Mouse (Mus musculus): ENCODE data around the gene Ccdc51. TPM values are rescaled to one million over a fixed set of nuclear protein-coding genes. Genes with fewer than 3 reads are reported as not detected.

Ccdc51 gene
- polyA plus RNA-seq, 1 experiment, result 5.1 TPM

DNA sequence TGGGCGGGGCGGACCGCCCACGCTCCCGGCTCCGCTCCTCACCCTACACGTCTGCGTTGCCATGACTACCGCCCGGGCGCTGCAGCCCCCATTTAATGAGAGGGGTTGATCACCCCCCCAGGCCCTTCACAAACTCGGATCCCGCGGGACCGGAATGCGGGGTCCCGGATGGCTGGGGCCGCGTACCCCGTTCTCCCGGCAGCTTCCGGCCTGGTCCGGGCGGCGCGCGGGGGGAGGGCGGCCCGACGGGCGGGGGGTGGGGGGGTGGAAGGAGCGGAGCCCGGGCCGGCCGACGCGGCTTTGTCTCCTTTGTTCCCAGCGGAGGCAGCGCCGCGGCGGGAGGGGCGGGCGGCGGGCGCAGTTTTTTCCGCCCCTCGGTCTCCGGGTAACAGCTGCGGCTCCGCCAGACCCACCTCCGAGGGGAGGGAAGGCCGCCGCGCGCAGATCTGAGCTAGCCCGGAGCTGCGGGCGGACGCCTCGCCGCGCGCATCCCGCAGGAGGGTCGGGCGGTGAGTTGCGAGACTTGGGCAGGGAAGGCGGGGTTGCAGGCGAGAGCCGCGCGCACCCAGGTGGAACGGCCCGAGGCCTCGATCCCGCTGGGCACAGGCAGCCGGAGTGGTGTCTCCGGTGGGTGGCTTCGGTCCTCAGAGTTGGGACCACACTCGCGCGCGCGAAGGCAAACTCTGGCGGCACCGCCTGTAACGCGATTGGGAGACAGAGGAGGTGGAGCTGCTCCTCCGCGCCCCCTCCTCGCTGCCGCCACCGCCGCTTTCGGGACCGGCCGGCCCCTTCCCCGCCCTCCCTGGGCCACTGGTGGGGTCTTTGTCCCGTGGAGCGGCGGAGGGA is 13.1 kb downstream of the Ccdc51 start, which contains the start of gene Plxnb1:
Gene Plxnb1, plus strand, starts transcription at position 253 of the 846 bp plus-strand sequence.
- Histone ChIP-seq H3K36me3 (ENCODE audit: control insufficient read depth, insufficient read depth, low read length) (peaks cover 6% of the 10 kb centered on the region), H3K27ac (ENCODE audit: insufficient read depth, low read length) (peak within 1 kb of the TSS; percentile 36), H3K4me1 (ENCODE audit: control insufficient read depth, insufficient read depth, insufficient read length) (peaks cover 4% of the 10 kb centered on the region), H3K4me3 (ENCODE audit: extremely low read depth, insufficient read depth, insufficient read length) (peak within 1 kb of the TSS; percentile 64), H3K27me3 (ENCODE audit: control insufficient read depth, insufficient read depth, low read length) (peaks cover 4% of the 10 kb centered on the region)
- under 1% methylated on average over 98 of the region's 102 CpGs for WGBS
- TF ChIP-seq CTCF (IDR thresholded peaks at IDR 0.05; ENCODE audit: extremely low read depth, insufficient read depth, insufficient read length, insufficient replicate concordance), result no peak
- no peak for TF ChIP-seq POLR2A (IDR thresholded peaks at IDR 0.05; ENCODE audit: low read depth, low read length)
- DNase-seq (ENCODE audit: low read depth in 1 of 2, low spot score in 2 of 2), result peak; percentile 7 to 44

DNA sequence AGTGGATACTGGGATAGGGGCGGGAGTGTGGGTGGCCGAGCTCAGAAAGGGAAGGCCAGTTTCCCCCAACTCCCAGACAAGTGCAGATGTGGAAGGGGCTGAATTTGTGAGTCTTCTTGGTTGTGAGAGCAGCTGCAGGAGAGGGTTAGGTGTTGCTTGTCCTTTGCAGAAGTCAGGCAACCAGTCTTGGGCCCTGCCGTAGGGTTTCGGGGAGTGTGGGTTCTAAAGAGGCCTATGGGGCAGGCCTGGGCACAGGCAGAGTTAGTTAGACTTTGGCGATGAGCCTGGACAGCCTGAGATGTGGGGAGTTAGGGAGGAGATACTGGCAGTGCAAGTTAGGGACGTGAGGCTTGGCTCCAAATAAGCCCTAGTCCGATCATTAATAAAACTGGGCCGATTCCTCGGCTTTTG is 14.0 kb downstream of the Ccdc51 start:
- DNase-seq (ENCODE audit: low read depth in 1 of 2, low spot score in 2 of 2), result no peak
- 0 out of 2 replicates have a peak, but pooled peaks cover 2% of the 10 kb centered on the region for H3K36me3 ChIP-seq (ENCODE audit: control insufficient read depth, insufficient read depth, low read length)
- TF ChIP-seq POLR2A (IDR thresholded peaks at IDR 0.05; ENCODE audit: low read depth, low read length) (no peak), CTCF (IDR thresholded peaks at IDR 0.05; ENCODE audit: extremely low read depth, insufficient read depth, insufficient read length, insufficient replicate concordance) (no peak)
- peak overlapping the region; percentile 6; the same call in 1 of the 2 replicates for H3K4me3 ChIP-seq (ENCODE audit: extremely low read depth, insufficient read depth, insufficient read length)
- H3K4me1 ChIP-seq (ENCODE audit: control insufficient read depth, insufficient read depth, insufficient read length), result peaks cover 4% of the 10 kb centered on the region
- peaks cover 4% of the 10 kb centered on the region for H3K27me3 ChIP-seq (ENCODE audit: control insufficient read depth, insufficient read depth, low read length)
- WGBS, result 86% methylated on average over 9 of the region's 9 CpGs
- peak overlapping the region; percentile 35; the same call in 1 of the 2 replicates for H3K27ac ChIP-seq (ENCODE audit: insufficient read depth, low read length)

DNA sequence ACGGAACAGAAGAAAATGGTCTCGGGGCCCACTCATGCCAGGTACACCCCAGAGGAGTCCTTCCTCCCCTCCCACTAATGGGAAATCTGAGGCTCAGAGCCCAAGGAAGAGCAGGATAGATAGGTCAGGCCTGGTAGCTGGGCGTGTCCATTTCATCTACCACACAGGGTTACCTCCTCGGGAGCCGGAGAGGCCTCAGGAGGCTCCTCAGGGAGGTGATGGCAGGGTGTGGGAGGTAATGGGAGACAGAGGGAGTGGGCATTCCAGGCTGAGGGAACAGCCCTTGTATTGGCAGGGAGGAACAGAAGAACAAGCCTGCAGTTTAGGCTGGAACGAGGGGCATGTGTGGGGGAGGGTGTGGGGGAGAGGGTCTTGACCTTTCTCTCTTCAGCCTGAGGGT is 14.6 kb downstream of the Ccdc51 start:
- WGBS, result 86% methylated on average over 6 of the region's 6 CpGs
- Histone ChIP-seq H3K4me1 (ENCODE audit: control insufficient read depth, insufficient read depth, insufficient read length) (peaks cover 4% of the 10 kb centered on the region), H3K4me3 (ENCODE audit: extremely low read depth, insufficient read depth, insufficient read length) (no peak overlapping the region), H3K27me3 (ENCODE audit: control insufficient read depth, insufficient read depth, low read length) (peaks cover 4% of the 10 kb centered on the region), H3K36me3 (ENCODE audit: control insufficient read depth, insufficient read depth, low read length) (no peaks in the 10 kb centered on the region), H3K27ac (ENCODE audit: insufficient read depth, low read length) (no peak overlapping the region; the same call in 1 of the 2 replicates)
- DNase-seq (ENCODE audit: low read depth in 1 of 2, low spot score in 2 of 2), result no peak
- TF ChIP-seq CTCF (IDR thresholded peaks at IDR 0.05; ENCODE audit: extremely low read depth, insufficient read depth, insufficient read length, insufficient replicate concordance) (no peak), POLR2A (IDR thresholded peaks at IDR 0.05; ENCODE audit: low read depth, low read length) (no peak)

DNA sequence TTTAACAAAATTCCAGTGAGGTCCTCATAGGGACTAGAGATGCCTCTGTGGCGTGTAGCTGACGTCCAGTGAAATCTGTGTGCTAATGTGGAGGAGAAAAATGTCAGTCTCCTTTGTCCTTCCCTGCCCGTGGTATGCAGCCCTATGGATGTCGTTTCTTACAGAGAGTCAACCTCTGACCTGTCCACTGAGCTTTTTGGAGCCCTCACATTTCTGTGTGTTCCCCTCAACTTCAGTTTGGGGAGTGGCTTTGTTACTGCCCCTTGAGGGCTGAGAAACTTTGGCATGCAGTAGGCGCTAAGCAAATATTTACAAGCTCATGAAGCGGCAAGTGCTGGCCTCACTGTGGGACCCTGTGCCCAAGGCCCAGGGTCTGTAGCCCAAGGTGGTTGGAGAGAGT is 15.0 kb downstream of the Ccdc51 start:
- Histone ChIP-seq H3K27me3 (ENCODE audit: control insufficient read depth, insufficient read depth, low read length) (peaks cover 4% of the 10 kb centered on the region), H3K4me3 (ENCODE audit: extremely low read depth, insufficient read depth, insufficient read length) (no peak overlapping the region), H3K27ac (ENCODE audit: insufficient read depth, low read length) (0 out of 2 replicates have a peak overlapping the region, but pooled peaks have one; percentile 11), H3K36me3 (ENCODE audit: control insufficient read depth, insufficient read depth, low read length) (no peaks in the 10 kb centered on the region), H3K4me1 (ENCODE audit: control insufficient read depth, insufficient read depth, insufficient read length) (peaks cover 4% of the 10 kb centered on the region)
- 80% methylated on average over 6 of the region's 6 CpGs for WGBS
- TF ChIP-seq POLR2A (IDR thresholded peaks at IDR 0.05; ENCODE audit: low read depth, low read length) (no peak), CTCF (IDR thresholded peaks at IDR 0.05; ENCODE audit: extremely low read depth, insufficient read depth, insufficient read length, insufficient replicate concordance) (no peak)
- DNase-seq (ENCODE audit: low read depth in 1 of 2, low spot score in 2 of 2), result no peak

DNA sequence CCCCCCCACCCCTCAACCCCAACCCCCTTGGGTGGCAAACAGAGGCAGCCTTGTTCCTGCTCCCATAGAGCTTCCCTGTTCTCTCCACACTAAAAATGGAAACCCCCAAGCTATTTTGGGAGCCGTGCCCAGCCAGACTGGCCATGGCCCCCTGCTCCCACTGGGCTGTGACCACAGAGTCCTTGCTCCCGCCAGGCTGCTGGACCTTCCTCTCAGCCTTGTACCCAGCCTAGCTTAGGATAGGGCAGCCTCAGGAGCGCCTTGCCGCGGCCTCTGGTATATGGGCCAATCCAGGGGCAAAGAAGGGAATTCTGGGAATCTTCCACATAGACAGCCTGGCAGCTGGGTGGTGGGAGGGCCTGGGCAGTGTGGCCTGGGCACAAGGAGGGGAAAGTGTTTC is 15.5 kb downstream of the Ccdc51 start:
- Histone ChIP-seq H3K4me1 (ENCODE audit: control insufficient read depth, insufficient read depth, insufficient read length) (peaks cover 4% of the 10 kb centered on the region), H3K4me3 (ENCODE audit: extremely low read depth, insufficient read depth, insufficient read length) (no peak overlapping the region), H3K27ac (ENCODE audit: insufficient read depth, low read length) (no peak overlapping the region), H3K36me3 (ENCODE audit: control insufficient read depth, insufficient read depth, low read length) (no peaks in the 10 kb centered on the region), H3K27me3 (ENCODE audit: control insufficient read depth, insufficient read depth, low read length) (peaks cover 4% of the 10 kb centered on the region)
- DNase-seq (ENCODE audit: low read depth in 1 of 2, low spot score in 2 of 2), result no peak
- TF ChIP-seq CTCF (IDR thresholded peaks at IDR 0.05; ENCODE audit: extremely low read depth, insufficient read depth, insufficient read length, insufficient replicate concordance) (no peak), POLR2A (IDR thresholded peaks at IDR 0.05; ENCODE audit: low read depth, low read length) (no peak)
- WGBS, result 84% methylated on average over 5 of the region's 5 CpGs

DNA sequence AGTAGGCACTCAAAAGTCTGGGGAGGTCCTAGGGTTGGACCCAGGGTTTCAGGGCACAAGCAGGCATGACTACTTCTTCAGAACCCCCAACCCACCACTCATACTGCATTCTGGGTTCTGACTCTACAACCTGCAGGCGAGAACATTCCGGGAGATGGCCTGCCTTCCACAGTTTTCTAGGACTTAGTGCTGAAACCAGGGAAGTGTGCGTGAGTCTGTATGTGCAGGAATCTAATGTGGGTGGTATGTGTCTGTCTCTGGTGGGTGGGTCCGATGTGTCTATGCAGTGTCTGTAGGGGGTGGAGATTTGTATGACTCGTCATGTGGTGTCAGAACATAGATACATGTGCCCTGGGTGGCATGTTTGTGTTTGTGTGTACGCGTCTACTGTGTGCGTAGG is 16.1 kb downstream of the Ccdc51 start:
- H3K4me1 ChIP-seq (ENCODE audit: control insufficient read depth, insufficient read depth, insufficient read length), result peaks cover 4% of the 10 kb centered on the region
- H3K36me3 ChIP-seq (ENCODE audit: control insufficient read depth, insufficient read depth, low read length), result no peaks in the 10 kb centered on the region
- H3K4me3 ChIP-seq (ENCODE audit: extremely low read depth, insufficient read depth, insufficient read length), result no peak overlapping the region
- no peak for DNase-seq (ENCODE audit: low read depth in 1 of 2, low spot score in 2 of 2)
- peaks cover 4% of the 10 kb centered on the region for H3K27me3 ChIP-seq (ENCODE audit: control insufficient read depth, insufficient read depth, low read length)
- TF ChIP-seq POLR2A (IDR thresholded peaks at IDR 0.05; ENCODE audit: low read depth, low read length) (no peak), CTCF (IDR thresholded peaks at IDR 0.05; ENCODE audit: extremely low read depth, insufficient read depth, insufficient read length, insufficient replicate concordance) (no peak)
- no peak overlapping the region for H3K27ac ChIP-seq (ENCODE audit: insufficient read depth, low read length)
- WGBS, result 92% methylated on average over 8 of the region's 8 CpGs

DNA sequence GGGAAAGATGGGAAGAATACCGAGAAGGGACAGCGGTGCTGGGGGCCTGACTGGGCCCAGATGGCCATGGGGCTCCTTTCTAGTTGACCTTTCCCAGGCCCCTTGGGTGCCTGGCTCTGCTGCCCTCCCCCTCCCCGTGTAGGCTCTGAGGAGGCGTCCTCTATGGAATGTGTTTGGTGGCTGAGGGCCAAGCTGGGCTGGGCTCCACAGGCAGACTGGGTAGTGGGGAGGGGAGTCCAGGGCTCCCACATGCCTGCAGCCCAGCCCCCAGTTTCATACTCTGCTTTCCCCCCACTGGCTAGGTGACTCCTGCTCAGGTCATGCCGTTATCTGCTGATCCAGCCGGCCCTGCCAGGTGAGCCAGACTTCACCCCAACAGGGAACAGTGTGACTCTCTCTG is 16.7 kb downstream of the Ccdc51 start:
- Histone ChIP-seq H3K27me3 (ENCODE audit: control insufficient read depth, insufficient read depth, low read length) (peaks cover 4% of the 10 kb centered on the region), H3K4me3 (ENCODE audit: extremely low read depth, insufficient read depth, insufficient read length) (no peak overlapping the region), H3K27ac (ENCODE audit: insufficient read depth, low read length) (no peak overlapping the region), H3K36me3 (ENCODE audit: control insufficient read depth, insufficient read depth, low read length) (no peaks in the 10 kb centered on the region), H3K4me1 (ENCODE audit: control insufficient read depth, insufficient read depth, insufficient read length) (peaks cover 4% of the 10 kb centered on the region)
- 85% methylated on average over 6 of the region's 6 CpGs for WGBS
- TF ChIP-seq POLR2A (IDR thresholded peaks at IDR 0.05; ENCODE audit: low read depth, low read length), result no peak
- no peak for TF ChIP-seq CTCF (IDR thresholded peaks at IDR 0.05; ENCODE audit: extremely low read depth, insufficient read depth, insufficient read length, insufficient replicate concordance)
- no peak for DNase-seq (ENCODE audit: low read depth in 1 of 2, low spot score in 2 of 2)

Data from spleen, adult 2 months (tissue).